Mouse (Mus musculus) embryonic facial prominence, embryonic 11.5 days (tissue): ENCODE results near the gene Ppy. TPM values are rescaled to one million over a fixed set of nuclear protein-coding genes. Genes with fewer than 3 reads are reported as not detected.

Experiments used
- ATAC-seq: fragments of 200-750 bp; cut with Nextera tagmentation; replicated peaks from 2 replicates; pipeline ENCODE4 v1.8.0; 2017; ENCODE audit warnings: low read depth; ENCODE audit not compliant: insufficient number of reproducible peaks, low FRiP score, low TSS enrichment
- DNase-seq: peaks from one replicate; pipeline ENCODE4 v3.0.0-alpha.2; 2015; ENCODE audit warnings: low spot score
- H3K27ac ChIP-seq: fragments of 300-500 bp; sonication (generic); replicated peaks from 2 replicates; pipeline ENCODE4 v1.5.1; 2014; ENCODE audit warnings: mild to moderate bottlenecking, low read depth, low read length, control low read depth
- H3K27me3 ChIP-seq: fragments of 300-500 bp; sonication (generic); 2 replicates; pipeline ENCODE4 v1.6.1; 2014; ENCODE audit warnings: mild to moderate bottlenecking, low read length, moderate library complexity, mixed read lengths; ENCODE audit not compliant: control insufficient read depth, insufficient read depth
- H3K36me3 ChIP-seq: fragments of 300-500 bp; sonication (generic); replicated peaks from 2 replicates; pipeline ENCODE4 v1.6.1; 2014; ENCODE audit warnings: low read depth, mild to moderate bottlenecking, low read length, moderate library complexity, mixed read lengths; ENCODE audit not compliant: control insufficient read depth, insufficient read depth
- H3K4me1 ChIP-seq: fragments of 300-500 bp; sonication (generic); 2 replicates; pipeline ENCODE4 v1.6.1; 2014; ENCODE audit warnings: low read length, mixed read lengths; ENCODE audit not compliant: control insufficient read depth, insufficient read depth
- H3K4me2 ChIP-seq: fragments of 300-500 bp; sonication (generic); 2 replicates; pipeline ENCODE4 v1.6.1; 2014; ENCODE audit warnings: low read depth, mild to moderate bottlenecking, control low read depth, low read length, moderate library complexity
- H3K4me3 ChIP-seq: fragments of 300-500 bp; sonication (generic); 2 replicates; pipeline ENCODE4 v1.5.1; 2014; ENCODE audit warnings: low read depth, low read length, control low read depth
- H3K9ac ChIP-seq: fragments of 300-500 bp; sonication (generic); replicated peaks from 2 replicates; pipeline ENCODE4 v1.6.1; 2014; ENCODE audit warnings: mild to moderate bottlenecking, control low read depth, low read length
- H3K9me3 ChIP-seq: fragments of 300-500 bp; sonication (generic); replicated peaks from 2 replicates; pipeline ENCODE4 v1.6.1; 2016; ENCODE audit warnings: mild to moderate bottlenecking, low read length, inconsistent platforms, mixed read lengths; ENCODE audit not compliant: control insufficient read depth
- WGBS: fragments of 180-500 bp; shearing (Covaris S2); extraction: QIAGEN DNeasy Blood & Tissue Kit; methylation state at CpG from one replicate; pipeline ENCODE4 v1.1.7; 2014; 5-methylcytosine and 5-hydroxymethylcytosine counted together
- polyA plus RNA-seq: library from polyadenylated mRNA; unstranded; fragments of >200 nt; fragmentation: Nextera tagmentation; extraction: Ambion mirVana; gene quantifications from 2 replicates; pipeline ENCODE4 v1.2.1, GENCODE M21; 2014

Gene Ppy
- polyA plus RNA-seq, 1 experiment from 2014 or later, result not detected

GRCm38 (mm10) chr11:102068969-102069368, 32.1 kb downstream of the Ppy start:
- WGBS, result 30% methylated on average over 2 of the region's 2 CpGs
- ATAC-seq, result no peak
- Histone ChIP-seq H3K4me1 (peaks cover 3% of the 10 kb centered on the region; the same call in 1 of the 2 replicates), H3K4me3 (no peak overlapping the region), H3K36me3 (no peaks in the 10 kb centered on the region), H3K27me3 (no peaks in the 10 kb centered on the region), H3K4me2 (no peak overlapping the region), H3K9me3 (no peaks in the 10 kb centered on the region), H3K27ac (no peak overlapping the region), H3K9ac (no peak overlapping the region)
- peak; percentile 22 for DNase-seq

GRCm38 (mm10) chr11:102063076-102063475, 38.0 kb downstream of the Ppy start:
- H3K9ac ChIP-seq, result no peak overlapping the region
- no peak overlapping the region for H3K4me3 ChIP-seq
- no peak overlapping the region for H3K4me2 ChIP-seq
- H3K4me1 ChIP-seq, result no peaks in the 10 kb centered on the region
- H3K27ac ChIP-seq, result no peak overlapping the region
- no peaks in the 10 kb centered on the region; the same call in 1 of the 2 replicates for H3K27me3 ChIP-seq
- DNase-seq (no peak), ATAC-seq (no peak)
- H3K36me3 ChIP-seq, result no peaks in the 10 kb centered on the region
- no peaks in the 10 kb centered on the region for H3K9me3 ChIP-seq
- WGBS, result 77% methylated on average over 13 of the region's 13 CpGs

- Histone ChIP-seq H3K27me3 (no peaks in the 10 kb centered on the region; the same call in 1 of the 2 replicates), H3K27ac (no peak overlapping the region), H3K9ac (no peak overlapping the region), H3K4me3 (no peak overlapping the region), H3K4me1 (no peaks in the 10 kb centered on the region), H3K4me2 (no peak overlapping the region), H3K9me3 (no peaks in the 10 kb centered on the region), H3K36me3 (no peaks in the 10 kb centered on the region)
- ATAC-seq (no peak), DNase-seq (no peak)
- WGBS, result 20% methylated on average over 16 of the region's 16 CpGs
These were observed 39.1 kb downstream of the Ppy start for GRCm38 (mm10) chr11:102061941-102062473.

GRCm38 (mm10) chr11:102061236-102061940, 39.7 kb downstream of the Ppy start:
- H3K27me3 ChIP-seq, result no peaks in the 10 kb centered on the region; the same call in 1 of the 2 replicates
- WGBS, result 3% methylated on average over 23 of the region's 23 CpGs
- peak overlapping the region; percentile 88 for H3K4me2 ChIP-seq
- H3K4me3 ChIP-seq, result peak overlapping the region; percentile 31
- DNase-seq (peak; percentile 80), ATAC-seq (0 out of 2 replicates have a peak, but pooled peaks have one; percentile 45)
- no peaks in the 10 kb centered on the region for H3K9me3 ChIP-seq
- peak overlapping the region; percentile 54 for H3K9ac ChIP-seq
- H3K36me3 ChIP-seq, result no peaks in the 10 kb centered on the region
- no peaks in the 10 kb centered on the region for H3K4me1 ChIP-seq
- no peak overlapping the region for H3K27ac ChIP-seq

GRCm38 (mm10) chr11:102053847-102054246, 47.3 kb downstream of the Ppy start:
- H3K27me3 ChIP-seq, result no peaks in the 10 kb centered on the region
- no peak for ATAC-seq
- no peak overlapping the region for H3K9ac ChIP-seq
- H3K27ac ChIP-seq, result no peak overlapping the region
- 32% methylated on average over 9 of the region's 9 CpGs for WGBS
- no peak overlapping the region for H3K4me2 ChIP-seq
- no peaks in the 10 kb centered on the region for H3K4me1 ChIP-seq
- H3K9me3 ChIP-seq, result no peaks in the 10 kb centered on the region
- H3K4me3 ChIP-seq, result no peak overlapping the region
- no peaks in the 10 kb centered on the region for H3K36me3 ChIP-seq
- peak; percentile 63 for DNase-seq

GRCm38 (mm10) chr11:102053183-102053582, 47.9 kb downstream of the Ppy start:
- Histone ChIP-seq H3K36me3 (no peaks in the 10 kb centered on the region), H3K4me3 (no peak overlapping the region), H3K4me1 (no peaks in the 10 kb centered on the region), H3K9ac (no peak overlapping the region), H3K9me3 (no peaks in the 10 kb centered on the region), H3K27me3 (no peaks in the 10 kb centered on the region), H3K4me2 (no peak overlapping the region), H3K27ac (no peak overlapping the region)
- ATAC-seq (no peak), DNase-seq (no peak)
- 86% methylated on average over 7 of the region's 7 CpGs for WGBS

GRCm38 (mm10) chr11:102052697-102053096, 48.4 kb downstream of the Ppy start:
- Histone ChIP-seq H3K9me3 (no peaks in the 10 kb centered on the region), H3K4me3 (no peak overlapping the region), H3K36me3 (no peaks in the 10 kb centered on the region), H3K27me3 (no peaks in the 10 kb centered on the region), H3K4me2 (no peak overlapping the region), H3K27ac (no peak overlapping the region), H3K4me1 (no peaks in the 10 kb centered on the region), H3K9ac (no peak overlapping the region)
- 85% methylated on average over 12 of the region's 12 CpGs for WGBS
- DNase-seq (no peak), ATAC-seq (no peak)

GRCm38 (mm10) chr11:102051954-102052353, 49.2 kb downstream of the Ppy start:
- ATAC-seq (no peak), DNase-seq (no peak)
- no peaks in the 10 kb centered on the region for H3K36me3 ChIP-seq
- no peak overlapping the region for H3K4me3 ChIP-seq
- H3K9ac ChIP-seq, result no peak overlapping the region
- H3K4me1 ChIP-seq, result no peaks in the 10 kb centered on the region
- no peak overlapping the region for H3K27ac ChIP-seq
- no peak overlapping the region for H3K4me2 ChIP-seq
- H3K9me3 ChIP-seq, result no peaks in the 10 kb centered on the region
- 43% methylated on average over 4 of the region's 4 CpGs for WGBS
- no peaks in the 10 kb centered on the region for H3K27me3 ChIP-seq
